Mouse (Mus musculus): ENCODE measurements around the gene Rnf123.

DNA sequence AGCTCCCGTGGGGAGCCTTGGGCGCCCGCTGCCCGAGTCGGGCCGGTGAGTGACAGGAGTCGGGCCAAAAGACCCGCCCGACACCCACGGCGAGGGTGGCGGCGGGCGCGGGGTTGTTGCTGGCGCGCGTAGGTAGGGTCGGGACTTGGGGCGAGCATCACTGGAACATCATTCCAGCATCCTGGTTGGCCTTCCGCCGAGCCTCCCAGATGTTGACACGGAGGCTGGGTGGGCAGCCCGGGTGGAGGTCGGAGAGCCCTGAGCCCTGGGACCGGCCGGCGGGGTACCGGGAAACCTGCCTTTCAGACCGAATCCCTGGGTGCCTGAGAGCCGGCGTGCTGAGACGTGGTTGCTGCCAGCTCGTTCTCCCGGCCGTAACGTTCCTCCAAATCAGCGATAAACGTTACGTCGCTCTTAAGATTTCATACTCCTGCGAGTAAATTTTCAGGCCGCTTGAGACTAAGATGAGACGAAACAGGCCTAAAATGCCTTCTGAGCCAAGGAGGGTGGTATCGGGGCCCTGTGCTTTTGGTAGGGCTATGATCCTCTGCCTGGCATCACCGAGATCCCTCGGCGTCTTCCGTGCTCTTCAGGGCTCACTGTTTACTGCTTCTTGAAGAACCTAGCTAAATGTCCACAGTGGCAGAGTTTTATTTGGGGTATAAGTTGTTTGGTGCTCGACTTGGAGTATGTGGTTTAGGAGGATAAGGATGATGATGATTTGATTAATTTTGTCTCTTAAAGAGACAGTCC, 80.2 kb downstream of the Rnf123 start:
- TF ChIP-seq POLR2A (IDR thresholded peaks at IDR 0.05; ENCODE audit: borderline replicate concordance, control insufficient read depth, low read depth, low read length) (peak; percentile 40; the same call in 1 of the 2 replicates), CTCF (IDR thresholded peaks at IDR 0.05; ENCODE audit: control insufficient read depth, insufficient read depth, low read length) (no peak)

All from bone marrow, adult 2 months (tissue).